In genomic region chr2:32139377-32139776, GRCm38 (mm10) we compare ENCODE assay signal across 16 mouse cellular contexts. TPM values are rescaled to one million over a fixed set of nuclear protein-coding genes. Genes with fewer than 3 reads are reported as not detected.
"Had no signal": no experiment of that assay in that cellular context is flagged by ENCODE, and none has a peak within 500 bp of the region (broad histone marks: within the 10 kb centered on the region; RNA-seq: fewer than 3 reads in every experiment).

No protein-coding gene starts in this region.

- H3K27ac ChIP-seq: kidney, postnatal 0 days; limb, embryonic 12.5 days had no signal

- DNase-seq: kidney, adult 11 months; kidney, adult 9 months; kidney, postnatal 36 days; layer of hippocampus, adult 9-11 months; layer of hippocampus, postnatal 36 days; liver, embryonic 13.5 days; lung, adult 2 months; lung, postnatal 36 days; midbrain, embryonic 14.5 days; retina, postnatal 1 day; spleen, adult 18-20 months had no signal

- ATAC-seq: lung, postnatal 0 days had no signal

- H3K9ac ChIP-seq: limb, embryonic 12.5 days had no signal

- H3K36me3 ChIP-seq: limb, embryonic 12.5 days; liver, embryonic 13.5 days; neural tube, embryonic 13.5 days had no signal

- H3K4me2 ChIP-seq: limb, embryonic 12.5 days; neural tube, embryonic 13.5 days had no signal

- H3K9me3 ChIP-seq: limb, embryonic 12.5 days; liver, embryonic 13.5 days; neural tube, embryonic 13.5 days had no signal

- H3K27me3 ChIP-seq: limb, embryonic 12.5 days; liver, embryonic 13.5 days; neural tube, embryonic 13.5 days had no signal

- H3K4me3 ChIP-seq: limb, embryonic 12.5 days; neural tube, embryonic 13.5 days had no signal

RNA-seq across cellular contexts. Expression of gene Plpp7, which starts 44.0 kb away (rescaled TPM):
- total RNA-seq: monocyte, adult 5-6 weeks had no signal
